Mouse (Mus musculus): ENCODE data around the gene Dapk2. TPM values are rescaled to one million over a fixed set of nuclear protein-coding genes. Genes with fewer than 3 reads are reported as not detected.

Dapk2 gene
- total and polyA plus RNA-seq, 3 experiments: 7.5 to 24.4 (median 9.8) TPM

GRCm38 (mm10) chr9:66119498-66119897 lies 38.5 kb upstream of the Dapk2 start:
- TF ChIP-seq GATA1 (IDR thresholded peaks at IDR 0.05; ENCODE audit: borderline replicate concordance, low read length) (no peak), GATA2 (IDR thresholded peaks at IDR 0.05; ENCODE audit: borderline replicate concordance, low read depth, low read length) (no peak), POLR2AphosphoS5 (IDR thresholded peaks at IDR 0.05; ENCODE audit: insufficient replicate concordance, low read depth, low read length) (no peak), TAL1 (conservative IDR thresholded peaks at IDR 0.05; ENCODE audit: low read depth, low read length) (no peak), CTCF (IDR thresholded peaks at IDR 0.05; ENCODE audit: low read depth, low read length) (no peak)
- no peaks in the 10 kb centered on the region for H3K9me3 ChIP-seq (replicated peaks)
- no peak for ATAC-seq (ENCODE audit: extremely low read depth, insufficient number of reproducible peaks, low FRiP score, poor library complexity, severe bottlenecking)
- H3K36me3 ChIP-seq (replicated peaks): peaks cover 58% of the 10 kb centered on the region
- H3K4me3 ChIP-seq (ENCODE audit: low read depth, low read length): no peak overlapping the region
- peaks cover 60% of the 10 kb centered on the region for H3K4me1 ChIP-seq (ENCODE audit: insufficient read depth, low read depth, low read length)
- H3K27me3 ChIP-seq (ENCODE audit: insufficient read depth, low read length): no peaks in the 10 kb centered on the region
- DNase-seq (ENCODE audit: low spot score): no peak

- no peak overlapping the region for H3K4me3 ChIP-seq (ENCODE audit: low read depth, low read length)
- peaks cover 52% of the 10 kb centered on the region for H3K36me3 ChIP-seq (replicated peaks)
- DNase-seq (ENCODE audit: low spot score) (no peak), ATAC-seq (ENCODE audit: extremely low read depth, insufficient number of reproducible peaks, low FRiP score, poor library complexity, severe bottlenecking) (0 out of 2 replicates have a peak, but pooled peaks have one; percentile 40)
- H3K4me1 ChIP-seq (ENCODE audit: insufficient read depth, low read depth, low read length): peaks cover 61% of the 10 kb centered on the region
- TF ChIP-seq GATA2 (IDR thresholded peaks at IDR 0.05; ENCODE audit: borderline replicate concordance, low read depth, low read length) (no peak), POLR2AphosphoS5 (IDR thresholded peaks at IDR 0.05; ENCODE audit: insufficient replicate concordance, low read depth, low read length) (no peak), TAL1 (conservative IDR thresholded peaks at IDR 0.05; ENCODE audit: low read depth, low read length) (peak; percentile 46), CTCF (IDR thresholded peaks at IDR 0.05; ENCODE audit: low read depth, low read length) (no peak)
- no peaks in the 10 kb centered on the region for H3K9me3 ChIP-seq (replicated peaks)
- no peaks in the 10 kb centered on the region for H3K27me3 ChIP-seq (ENCODE audit: insufficient read depth, low read length)
These were observed 37.9 kb upstream of the Dapk2 start for GRCm38 (mm10) chr9:66120106-66120505.

- no peak for ATAC-seq (ENCODE audit: extremely low read depth, insufficient number of reproducible peaks, low FRiP score, poor library complexity, severe bottlenecking)
- TF ChIP-seq GATA2 (IDR thresholded peaks at IDR 0.05; ENCODE audit: borderline replicate concordance, low read depth, low read length): no peak
- no peak for TF ChIP-seq GATA1 (IDR thresholded peaks at IDR 0.05; ENCODE audit: borderline replicate concordance, low read length)
- no peak for TF ChIP-seq TAL1 (conservative IDR thresholded peaks at IDR 0.05; ENCODE audit: low read depth, low read length)
- TF ChIP-seq POLR2AphosphoS5 (IDR thresholded peaks at IDR 0.05; ENCODE audit: insufficient replicate concordance, low read depth, low read length): no peak
- no peak for TF ChIP-seq CTCF (IDR thresholded peaks at IDR 0.05; ENCODE audit: low read depth, low read length)
- Histone ChIP-seq H3K9me3 (replicated peaks) (no peaks in the 10 kb centered on the region), H3K4me1 (ENCODE audit: insufficient read depth, low read depth, low read length) (peaks cover 64% of the 10 kb centered on the region), H3K27me3 (ENCODE audit: insufficient read depth, low read length) (no peaks in the 10 kb centered on the region), H3K4me3 (ENCODE audit: low read depth, low read length) (no peak overlapping the region), H3K36me3 (replicated peaks) (peaks cover 46% of the 10 kb centered on the region)
- DNase-seq (ENCODE audit: low spot score): no peak
These were observed 37.1 kb upstream of the Dapk2 start for GRCm38 (mm10) chr9:66120945-66121344.

- DNase-seq (ENCODE audit: low spot score) (no peak), ATAC-seq (ENCODE audit: extremely low read depth, insufficient number of reproducible peaks, low FRiP score, poor library complexity, severe bottlenecking) (no peak)
- no peaks in the 10 kb centered on the region for H3K9me3 ChIP-seq (replicated peaks)
- no peak overlapping the region for H3K4me3 ChIP-seq (ENCODE audit: low read depth, low read length)
- TF ChIP-seq TAL1 (conservative IDR thresholded peaks at IDR 0.05; ENCODE audit: low read depth, low read length) (no peak), POLR2AphosphoS5 (IDR thresholded peaks at IDR 0.05; ENCODE audit: insufficient replicate concordance, low read depth, low read length) (no peak), GATA2 (IDR thresholded peaks at IDR 0.05; ENCODE audit: borderline replicate concordance, low read depth, low read length) (no peak), CTCF (IDR thresholded peaks at IDR 0.05; ENCODE audit: low read depth, low read length) (no peak), GATA1 (IDR thresholded peaks at IDR 0.05; ENCODE audit: borderline replicate concordance, low read length) (no peak)
- H3K27me3 ChIP-seq (ENCODE audit: insufficient read depth, low read length): no peaks in the 10 kb centered on the region
- H3K36me3 ChIP-seq (replicated peaks): peaks cover 42% of the 10 kb centered on the region
- peaks cover 64% of the 10 kb centered on the region for H3K4me1 ChIP-seq (ENCODE audit: insufficient read depth, low read depth, low read length)
These were observed 36.6 kb upstream of the Dapk2 start for GRCm38 (mm10) chr9:66121421-66121820.

GRCm38 (mm10) chr9:66123648-66124047 lies 34.4 kb upstream of the Dapk2 start:
- Histone ChIP-seq H3K36me3 (replicated peaks) (peaks cover 31% of the 10 kb centered on the region), H3K4me3 (ENCODE audit: low read depth, low read length) (peak overlapping the region; percentile 85), H3K27me3 (ENCODE audit: insufficient read depth, low read length) (no peaks in the 10 kb centered on the region), H3K9me3 (replicated peaks) (no peaks in the 10 kb centered on the region), H3K4me1 (ENCODE audit: insufficient read depth, low read depth, low read length) (peaks cover 57% of the 10 kb centered on the region)
- TF ChIP-seq GATA1 (IDR thresholded peaks at IDR 0.05; ENCODE audit: borderline replicate concordance, low read length) (no peak), TAL1 (conservative IDR thresholded peaks at IDR 0.05; ENCODE audit: low read depth, low read length) (no peak), GATA2 (IDR thresholded peaks at IDR 0.05; ENCODE audit: borderline replicate concordance, low read depth, low read length) (no peak), CTCF (IDR thresholded peaks at IDR 0.05; ENCODE audit: low read depth, low read length) (no peak), POLR2AphosphoS5 (IDR thresholded peaks at IDR 0.05; ENCODE audit: insufficient replicate concordance, low read depth, low read length) (no peak)
- ATAC-seq (ENCODE audit: extremely low read depth, insufficient number of reproducible peaks, low FRiP score, poor library complexity, severe bottlenecking) (no peak), DNase-seq (ENCODE audit: low spot score) (no peak)

GRCm38 (mm10) chr9:66124111-66124531 lies 33.9 kb upstream of the Dapk2 start:
- Histone ChIP-seq H3K4me1 (ENCODE audit: insufficient read depth, low read depth, low read length) (peaks cover 57% of the 10 kb centered on the region), H3K4me3 (ENCODE audit: low read depth, low read length) (peak overlapping the region; percentile 85), H3K36me3 (replicated peaks) (peaks cover 28% of the 10 kb centered on the region), H3K9me3 (replicated peaks) (no peaks in the 10 kb centered on the region), H3K27me3 (ENCODE audit: insufficient read depth, low read length) (no peaks in the 10 kb centered on the region)
- ATAC-seq (ENCODE audit: extremely low read depth, insufficient number of reproducible peaks, low FRiP score, poor library complexity, severe bottlenecking): no peak
- no peak for TF ChIP-seq GATA2 (IDR thresholded peaks at IDR 0.05; ENCODE audit: borderline replicate concordance, low read depth, low read length)
- no peak for TF ChIP-seq TAL1 (conservative IDR thresholded peaks at IDR 0.05; ENCODE audit: low read depth, low read length)
- TF ChIP-seq GATA1 (IDR thresholded peaks at IDR 0.05; ENCODE audit: borderline replicate concordance, low read length): no peak
- no peak for TF ChIP-seq CTCF (IDR thresholded peaks at IDR 0.05; ENCODE audit: low read depth, low read length)
- no peak for TF ChIP-seq POLR2AphosphoS5 (IDR thresholded peaks at IDR 0.05; ENCODE audit: insufficient replicate concordance, low read depth, low read length)
- DNase-seq (ENCODE audit: low spot score): peak; percentile 12

Data from G1E (cell line).